Mouse (Mus musculus) kidney, embryonic 14.5 days (tissue): Measurements from ENCODE around the gene Rab40b. TPM values are rescaled to one million over a fixed set of nuclear protein-coding genes. Genes with fewer than 3 reads are reported as not detected.
"Not testable (repeated sequence)": the region's sequence is repeated elsewhere in the genome, so short reads cannot be mapped to it uniquely, and the experiment has no call there.

ENCODE experiments used
- ATAC-seq: fragments of 200-750 bp; cut with Nextera tagmentation; 2 replicates; pipeline ENCODE4 v1.8.0; 2017; ENCODE audit warnings: moderate number of reproducible peaks, mild to moderate bottlenecking, moderate TSS enrichment, moderate library complexity; ENCODE audit not compliant: low FRiP score, low TSS enrichment
- H3K27ac ChIP-seq: fragments of 300-500 bp; sonication (generic); 2 replicates; pipeline ENCODE4 v1.5.1; 2014; ENCODE audit warnings: low read depth, mild to moderate bottlenecking, low read length, moderate library complexity, mixed read lengths
- H3K27me3 ChIP-seq: fragments of 300-500 bp; sonication (generic); 2 replicates; pipeline ENCODE4 v1.6.1; 2014; ENCODE audit warnings: mild to moderate bottlenecking, low read length; ENCODE audit not compliant: control insufficient read depth, insufficient read depth
- H3K36me3 ChIP-seq: fragments of 300-500 bp; sonication (generic); 2 replicates; pipeline ENCODE4 v1.6.1; 2014; ENCODE audit warnings: low read length, mixed read lengths; ENCODE audit not compliant: control insufficient read depth, insufficient read depth
- H3K4me1 ChIP-seq: fragments of 300-500 bp; sonication (generic); 2 replicates; pipeline ENCODE4 v1.6.1; 2014; ENCODE audit warnings: low read length, mixed read lengths; ENCODE audit not compliant: control insufficient read depth, insufficient read depth
- H3K4me2 ChIP-seq: fragments of 300-500 bp; sonication (generic); replicated peaks from 2 replicates; pipeline ENCODE4 v1.6.1; 2014; ENCODE audit warnings: low read depth, mild to moderate bottlenecking, low read length
- H3K4me3 ChIP-seq: fragments of 300-500 bp; sonication (generic); 2 replicates; pipeline ENCODE4 v1.5.1; 2014; ENCODE audit warnings: mild to moderate bottlenecking, low read length
- H3K9ac ChIP-seq: fragments of 300-500 bp; sonication (generic); 2 replicates; pipeline ENCODE4 v1.6.1; 2014; ENCODE audit warnings: low read depth, mild to moderate bottlenecking, low read length, moderate library complexity
- H3K9me3 ChIP-seq: fragments of 300-500 bp; sonication (generic); 2 replicates; pipeline ENCODE4 v1.6.1; 2016; ENCODE audit warnings: low read length; ENCODE audit not compliant: control insufficient read depth
- WGBS: fragments of 180-500 bp; shearing (Covaris S2); extraction: QIAGEN DNeasy Blood & Tissue Kit; methylation state at CpG from one replicate; pipeline ENCODE4 v1.1.7; 2014; 5-methylcytosine and 5-hydroxymethylcytosine counted together
- microRNA-seq: library from miRNA; unstranded; fragments of <30 nt; microRNA quantifications from one replicate; pipeline ENCODE4, GENCODE M21; 2016
- polyA plus RNA-seq: library from polyadenylated mRNA; unstranded; fragments of >200 nt; fragmentation: Nextera tagmentation; extraction: Ambion mirVana; gene quantifications from 2 replicates; pipeline ENCODE4 v1.2.1, GENCODE M21; 2014

The Rab40b gene
- polyA plus RNA-seq, 1 experiment from 2014 or later = 4.3 TPM

- H3K27ac ChIP-seq = no peak overlapping the region
- H3K9me3 ChIP-seq = no peaks in the 10 kb centered on the region
- H3K4me1 ChIP-seq = no peaks in the 10 kb centered on the region
- H3K36me3 ChIP-seq = peaks cover 42% of the 10 kb centered on the region
- no peak for ATAC-seq
- H3K27me3 ChIP-seq = no peaks in the 10 kb centered on the region
- H3K9ac ChIP-seq = no peak overlapping the region
- no peak overlapping the region for H3K4me2 ChIP-seq
- H3K4me3 ChIP-seq = no peak overlapping the region
- WGBS = 95% methylated on average over 5 of the region's 5 CpGs
These were observed 61.4 kb downstream of the Rab40b start for GRCm38 (mm10) chr11:121326681-121327080.

GRCm38 (mm10) chr11:121326034-121326433 lies 62.0 kb downstream of the Rab40b start:
- H3K9me3 ChIP-seq = no peaks in the 10 kb centered on the region

DNA sequence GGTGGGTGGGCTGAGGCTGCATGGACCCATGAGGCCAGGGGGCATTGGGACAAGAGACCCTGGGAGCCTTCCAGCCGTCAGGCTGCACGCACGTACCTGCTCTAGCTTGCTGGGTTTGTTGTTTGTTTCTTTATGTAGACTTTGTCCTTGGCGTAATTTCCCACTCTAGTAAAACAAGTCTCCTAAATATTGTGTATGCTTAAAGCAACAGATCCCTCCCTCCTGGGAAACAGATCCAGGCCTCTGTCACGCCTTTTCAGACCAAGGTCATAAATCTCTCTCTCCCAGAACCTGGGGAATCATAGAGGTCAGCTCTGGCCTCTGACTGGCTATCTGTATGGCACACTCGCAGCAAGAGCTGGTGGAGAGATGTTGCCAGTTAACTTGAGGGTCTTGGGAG lies 80.3 kb downstream of the Rab40b start:
- not testable (repeated sequence) for H3K27ac ChIP-seq, H3K4me1 ChIP-seq, H3K4me2 ChIP-seq, H3K27me3 ChIP-seq, H3K9ac ChIP-seq, H3K4me3 ChIP-seq, ATAC-seq, H3K9me3 ChIP-seq
- 69% methylated on average over 6 of the region's 6 CpGs for WGBS
- peaks cover 65% of the 10 kb centered on the region for H3K36me3 ChIP-seq

More at GRCm38 (mm10) chr11:121326034-121326433, 62.0 kb downstream of the Rab40b start:
- Histone ChIP-seq H3K9ac (no peak overlapping the region), H3K36me3 (peaks cover 42% of the 10 kb centered on the region), H3K4me1 (no peaks in the 10 kb centered on the region), H3K27ac (no peak overlapping the region), H3K4me2 (no peak overlapping the region), H3K27me3 (no peaks in the 10 kb centered on the region), H3K4me3 (no peak overlapping the region)
- 56% methylated on average over 1 of the region's 1 CpGs for WGBS
- no peak for ATAC-seq

- 95% methylated on average over 8 of the region's 8 CpGs for WGBS
- Histone ChIP-seq H3K36me3 (peaks cover 74% of the 10 kb centered on the region), H3K27ac (no peak overlapping the region)
These were observed 81.4 kb downstream of the Rab40b start for GRCm38 (mm10) chr11:121306608-121307007.

More at GRCm38 (mm10) chr11:121306608-121307007, 81.4 kb downstream of the Rab40b start:
- H3K4me3 ChIP-seq = no peak overlapping the region
- no peak for ATAC-seq
- H3K9me3 ChIP-seq = peaks cover 6% of the 10 kb centered on the region; the same call in 1 of the 2 replicates
- H3K4me1 ChIP-seq = no peaks in the 10 kb centered on the region
- H3K9ac ChIP-seq = no peak overlapping the region
- H3K27me3 ChIP-seq = no peaks in the 10 kb centered on the region
- no peak overlapping the region for H3K4me2 ChIP-seq

Small RNA genes within 50 kb of the gene (microRNA-seq; reads per million reads assigned to microRNA genes)
- gene Mir7236 = not detected

Other genes starting within 250 kb of the Rab40b start
- not detected in 2 replicates for gene Tex19.1, start 242.1 kb downstream of the Rab40b start, polyA plus RNA-seq
- not detected in 2 replicates for gene Uts2r, start 228.0 kb downstream of the Rab40b start, polyA plus RNA-seq
- gene Hexdc, start 183.8 kb downstream of the Rab40b start, polyA plus RNA-seq = 10.1 and 10.3 TPM in 2 replicates
- 28.5 and 31.3 TPM in 2 replicates for gene Ogfod3, start 183.5 kb downstream of the Rab40b start, polyA plus RNA-seq
- 24.5 and 33.0 TPM in 2 replicates for gene Cybc1, start 158.9 kb downstream of the Rab40b start, polyA plus RNA-seq
- gene Narf, start 151.0 kb downstream of the Rab40b start, polyA plus RNA-seq = 27.5 and 53.1 TPM in 2 replicates
- gene Foxk2, start 128.3 kb downstream of the Rab40b start, polyA plus RNA-seq = 10.5 and 10.8 TPM in 2 replicates
- gene Wdr45b, start 33.8 kb downstream of the Rab40b start, polyA plus RNA-seq = 84.5 and 101 TPM in 2 replicates
- 6.3 and 7.4 TPM in 2 replicates for gene Fn3krp, start 33.1 kb upstream of the Rab40b start, polyA plus RNA-seq
- 0.81 and 1.4 TPM in 2 replicates for gene Fn3k, start 46.7 kb upstream of the Rab40b start, polyA plus RNA-seq
- gene Tbcd, start 63.7 kb upstream of the Rab40b start, polyA plus RNA-seq = 19.4 and 35.1 TPM in 2 replicates
- gene Zfp750, start 131.1 kb upstream of the Rab40b start, polyA plus RNA-seq = 0.40 and 0.47 TPM in 2 replicates